In the genomic region with DNA sequence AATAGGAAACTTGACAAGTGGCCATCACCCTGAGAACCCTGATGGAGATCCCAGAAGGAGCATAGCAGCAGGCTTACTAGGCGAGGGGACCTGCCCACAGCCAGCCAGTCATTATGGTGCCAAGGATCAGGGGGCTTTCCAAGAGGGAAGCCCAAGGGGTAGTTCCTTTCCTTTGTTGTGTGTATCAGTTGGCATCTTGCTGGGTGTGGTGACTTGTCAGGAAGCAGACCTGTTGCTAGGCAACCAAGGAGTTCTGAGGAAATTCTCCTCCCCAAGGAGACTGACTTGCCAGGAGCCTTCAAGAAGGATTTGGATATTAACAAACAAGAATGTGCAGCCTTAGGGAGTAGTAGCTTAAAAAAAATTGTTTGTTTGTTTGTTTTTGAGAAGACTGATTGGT, we compare ENCODE assay signal across 12 mouse cellular contexts. TPM values are rescaled to one million over a fixed set of nuclear protein-coding genes. Genes with fewer than 3 reads are reported as not detected.
DNase-seq lines count a peak whose midpoint lies in the region; ATAC-seq and TF ChIP-seq lines count a peak whose summit lies in the region.
"Had no signal": no experiment of that assay in that cellular context is flagged by ENCODE, and none has a peak within 500 bp of the region (broad histone marks: within the 10 kb centered on the region; RNA-seq: fewer than 3 reads in every experiment).

No protein-coding gene starts in this region.

- no peak overlapping the region for H3K9ac ChIP-seq in midbrain, postnatal 0 days (replicated peaks; ENCODE audit: low read length, poor library complexity, severe bottlenecking)
- no peak overlapping the region for H3K9ac ChIP-seq in midbrain, embryonic 13.5 days (replicated peaks)
- H3K9ac ChIP-seq: hindbrain, embryonic 15.5 days; limb, embryonic 12.5 days had no signal

- H3K27me3 ChIP-seq in heart, embryonic 10.5 days (ENCODE audit: insufficient read depth, poor library complexity, severe bottlenecking), result no peaks in the 10 kb centered on the region
- H3K27me3 ChIP-seq in midbrain, postnatal 0 days (ENCODE audit: insufficient read depth, low read length), result no peaks in the 10 kb centered on the region
- H3K27me3 ChIP-seq in midbrain, embryonic 13.5 days, result no peaks in the 10 kb centered on the region
- H3K27me3 ChIP-seq: hindbrain, embryonic 15.5 days; limb, embryonic 12.5 days; Patski had no signal

- no peak for TF ChIP-seq CTCF in midbrain, postnatal 0 days (IDR thresholded peaks at IDR 0.05)

- H3K4me3 ChIP-seq in heart, embryonic 10.5 days, result no peak overlapping the region
- H3K4me3 ChIP-seq in midbrain, postnatal 0 days (ENCODE audit: low read depth, low read length), result no peak overlapping the region
- no peak overlapping the region for H3K4me3 ChIP-seq in midbrain, embryonic 13.5 days (replicated peaks)
- H3K4me3 ChIP-seq: erythroblast, embryonic 14.5 days; hindbrain, embryonic 15.5 days; limb, embryonic 12.5 days had no signal

- 0 out of 2 replicates have a peak, but pooled peaks cover 8% of the 10 kb centered on the region for H3K9me3 ChIP-seq in heart, embryonic 10.5 days
- H3K9me3 ChIP-seq in midbrain, postnatal 0 days (ENCODE audit: low read length), result peaks cover 4% of the 10 kb centered on the region; the same call in 1 of the 2 replicates
- no peaks in the 10 kb centered on the region; the same call in 1 of the 2 replicates for H3K9me3 ChIP-seq in midbrain, embryonic 13.5 days
- H3K9me3 ChIP-seq: hindbrain, embryonic 15.5 days had no signal

- peaks cover 6% of the 10 kb centered on the region; the same call in 1 of the 2 replicates for H3K4me1 ChIP-seq in heart, embryonic 10.5 days
- no peaks in the 10 kb centered on the region for H3K4me1 ChIP-seq in midbrain, postnatal 0 days (ENCODE audit: insufficient read depth, low read length)
- no peaks in the 10 kb centered on the region for H3K4me1 ChIP-seq in midbrain, embryonic 13.5 days (replicated peaks)

- peak; percentile 53 to 71 for DNase-seq in heart, adult 18-20 months
- no peak for DNase-seq in heart, embryonic 10.5 days (ENCODE audit: low spot score)
- DNase-seq in midbrain, postnatal 0 days (ENCODE audit: low spot score), result peak; percentile 83
- peak; percentile 8 for DNase-seq in forelimb bud, embryonic 11.5 days (ENCODE audit: low read depth, low spot score)
- DNase-seq in skeletal muscle tissue, adult 2 months (ENCODE audit: low read depth, low spot score), result peak; percentile 77
- no peak for DNase-seq in cerebellum, adult 9-11 months
- DNase-seq in right cerebral cortex, postnatal 36 days (ENCODE audit: low spot score in 2 of 2), result no peak

- no peaks in the 10 kb centered on the region for H3K36me3 ChIP-seq in heart, embryonic 10.5 days
- H3K36me3 ChIP-seq in midbrain, postnatal 0 days (ENCODE audit: insufficient read depth, low read length), result no peaks in the 10 kb centered on the region
- H3K36me3 ChIP-seq in midbrain, embryonic 13.5 days, result no peaks in the 10 kb centered on the region
- H3K36me3 ChIP-seq: hindbrain, embryonic 15.5 days; limb, embryonic 12.5 days had no signal

- WGBS in heart, embryonic 10.5 days, result 83% methylated on average over 1 of the region's 1 CpGs
- 33% methylated on average over 1 of the region's 1 CpGs for WGBS in midbrain, postnatal 0 days
- 62% methylated on average over 1 of the region's 1 CpGs for WGBS in midbrain, embryonic 13.5 days

- H3K4me2 ChIP-seq in midbrain, postnatal 0 days (ENCODE audit: low read depth, low read length, poor library complexity, severe bottlenecking), result no peak overlapping the region
- H3K4me2 ChIP-seq in midbrain, embryonic 13.5 days (replicated peaks), result no peak overlapping the region
- H3K4me2 ChIP-seq: hindbrain, embryonic 15.5 days; limb, embryonic 12.5 days had no signal

- no peak for ATAC-seq in midbrain, postnatal 0 days (ENCODE audit: low FRiP score)
- ATAC-seq in midbrain, embryonic 13.5 days, result no peak
- ATAC-seq: Patski had no signal

- H3K27ac ChIP-seq in heart, embryonic 10.5 days, result no peak overlapping the region
- H3K27ac ChIP-seq in midbrain, postnatal 0 days (ENCODE audit: low read depth, low read length), result peak overlapping the region; percentile 14; the same call in 1 of the 2 replicates
- no peak overlapping the region for H3K27ac ChIP-seq in midbrain, embryonic 13.5 days
- H3K27ac ChIP-seq: hindbrain, embryonic 15.5 days; limb, embryonic 12.5 days had no signal

RNA-seq across cellular contexts. Expression of a gene that starts 25.7 kb away (rescaled TPM):
- total RNA-seq in heart, adult 18-20 months (2021), result 1 to 10 TPM in 1 of 2 experiments, under 1 TPM in 1; 0.65 to 2.5 TPM
- polyA plus RNA-seq in heart, embryonic 10.5 days (2016; fragmentation: Nextera tagmentation; extraction: Ambion mirVana), result 1.1 and 4.1 TPM in 2 replicates
- total RNA-seq in midbrain, postnatal 0 days (2014; rRNA removed), result 0.16 TPM in 1 of 2 replicates, not detected in the other
- 0.58 and 1.3 TPM in 2 replicates for polyA plus RNA-seq in midbrain, postnatal 0 days (2015; fragmentation: Nextera tagmentation; extraction: Ambion mirVana)
- 0.44 and 1.1 TPM in 2 replicates for polyA plus RNA-seq in midbrain, embryonic 13.5 days (2015; fragmentation: Nextera tagmentation; extraction: Ambion mirVana)
- polyA plus RNA-seq: erythroblast, embryonic 14.5 days had no signal

Comparison
In these comparisons a context has a peak if more than half of its experiments do, and no peak if none do; other contexts are left out.
1. DNase-seq: peak in heart, adult 18-20 months (2 of 2), midbrain, postnatal 0 days (single experiment), forelimb bud, embryonic 11.5 days (single experiment) and skeletal muscle tissue, adult 2 months (single experiment); none in heart, embryonic 10.5 days (single experiment), cerebellum, adult 9-11 months (single experiment) and right cerebral cortex, postnatal 36 days (0 of 2).